Mouse (Mus musculus): ENCODE measurements around the gene Gm10428. TPM values are rescaled to one million over a fixed set of nuclear protein-coding genes. Genes with fewer than 3 reads are reported as not detected.
A peak's percentile ranks its signal among the peaks of the same experiment; 100 is the strongest.
"Not testable (repeated sequence)": the region's sequence is repeated elsewhere in the genome, so short reads cannot be mapped to it uniquely, and the experiment has no call there.

The Gm10428 gene
- polyA plus RNA-seq, 1 experiment from 2014 or later, result not detected

DNA sequence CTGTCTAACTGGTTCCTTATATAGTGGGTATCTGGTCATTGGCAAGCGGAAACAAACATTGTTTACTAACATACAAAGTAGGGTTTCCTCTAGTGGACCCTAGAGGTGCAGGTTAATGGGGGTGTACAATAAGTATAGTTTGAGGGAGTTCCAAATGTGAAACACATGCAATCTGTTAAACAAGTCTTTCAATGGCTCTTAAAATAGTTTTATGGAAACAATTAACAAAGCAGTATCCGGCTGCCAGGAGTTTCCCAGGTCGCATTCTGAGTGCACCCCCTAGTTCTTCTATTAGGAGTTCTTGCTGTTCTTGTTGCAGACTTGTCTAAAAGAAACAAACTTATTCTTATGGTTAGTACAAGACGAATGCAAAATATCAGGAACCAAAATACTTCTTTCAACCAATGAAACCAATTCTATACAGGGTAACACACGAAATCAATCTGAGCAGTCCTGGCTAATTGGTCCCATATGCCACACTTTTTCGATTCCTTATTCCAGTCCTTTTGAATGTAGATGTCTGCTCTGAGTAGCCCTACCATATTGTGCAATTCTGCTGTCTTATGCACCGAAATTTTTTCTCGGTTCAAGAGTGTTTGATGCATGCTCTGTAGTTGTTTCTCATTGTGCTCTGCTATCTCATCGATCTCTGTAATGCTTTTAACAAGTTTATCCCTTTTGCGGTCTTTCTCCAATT, 10.5 kb upstream of the Gm10428 start:
- 81% methylated on average over 10 of the region's 10 CpGs for WGBS
- H3K9ac ChIP-seq (replicated peaks; ENCODE audit: low read depth, low read length), result no peak overlapping the region
- ATAC-seq, result no peak
- no peak overlapping the region for H3K4me2 ChIP-seq (ENCODE audit: low read length)
- no peaks in the 10 kb centered on the region for H3K27me3 ChIP-seq (replicated peaks; ENCODE audit: control insufficient read depth, insufficient read depth, low read length)
- no peak overlapping the region for H3K4me3 ChIP-seq (replicated peaks; ENCODE audit: low read length)
- H3K9me3 ChIP-seq (ENCODE audit: control insufficient read depth, low read length), result no peaks in the 10 kb centered on the region
- H3K27ac ChIP-seq (ENCODE audit: low read length), result no peak overlapping the region
- no peaks in the 10 kb centered on the region for H3K36me3 ChIP-seq (ENCODE audit: control insufficient read depth, insufficient read depth)
- H3K4me1 ChIP-seq (replicated peaks; ENCODE audit: control insufficient read depth, insufficient read depth, low read length), result 0 out of 2 replicates have a peak, but pooled peaks cover 3% of the 10 kb centered on the region

DNA sequence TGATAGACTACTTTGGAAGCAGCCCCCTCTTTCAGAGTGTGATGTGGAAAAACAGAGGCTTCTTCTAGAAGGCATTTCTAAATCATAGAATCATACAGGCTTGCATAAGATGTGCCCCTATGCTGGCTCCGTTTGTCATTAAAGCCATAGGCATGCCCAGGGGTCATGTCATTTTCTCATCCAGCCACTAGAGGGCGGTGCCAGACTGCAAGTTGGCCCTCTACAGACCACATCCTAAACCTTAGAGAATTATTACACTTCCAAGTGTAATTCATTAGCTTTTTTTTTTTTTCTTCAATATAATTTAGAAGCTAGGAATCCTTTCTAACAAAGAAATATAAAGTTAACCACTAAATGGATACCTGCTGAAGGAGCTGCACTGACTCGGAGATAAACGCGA, 8.8 kb upstream of the Gm10428 start:
- ATAC-seq, result peak; percentile 72
- Histone ChIP-seq H3K4me3 (replicated peaks; ENCODE audit: low read length) (no peak overlapping the region), H3K36me3 (ENCODE audit: control insufficient read depth, insufficient read depth) (no peaks in the 10 kb centered on the region), H3K4me1 (replicated peaks; ENCODE audit: control insufficient read depth, insufficient read depth, low read length) (0 out of 2 replicates have a peak, but pooled peaks cover 3% of the 10 kb centered on the region), H3K27ac (ENCODE audit: low read length) (no peak overlapping the region), H3K9ac (replicated peaks; ENCODE audit: low read depth, low read length) (no peak overlapping the region), H3K27me3 (replicated peaks; ENCODE audit: control insufficient read depth, insufficient read depth, low read length) (0 out of 2 replicates have a peak, but pooled peaks cover 2% of the 10 kb centered on the region), H3K4me2 (ENCODE audit: low read length) (no peak overlapping the region), H3K9me3 (ENCODE audit: control insufficient read depth, low read length) (no peaks in the 10 kb centered on the region)
- WGBS, result 52% methylated on average over 5 of the region's 5 CpGs

DNA sequence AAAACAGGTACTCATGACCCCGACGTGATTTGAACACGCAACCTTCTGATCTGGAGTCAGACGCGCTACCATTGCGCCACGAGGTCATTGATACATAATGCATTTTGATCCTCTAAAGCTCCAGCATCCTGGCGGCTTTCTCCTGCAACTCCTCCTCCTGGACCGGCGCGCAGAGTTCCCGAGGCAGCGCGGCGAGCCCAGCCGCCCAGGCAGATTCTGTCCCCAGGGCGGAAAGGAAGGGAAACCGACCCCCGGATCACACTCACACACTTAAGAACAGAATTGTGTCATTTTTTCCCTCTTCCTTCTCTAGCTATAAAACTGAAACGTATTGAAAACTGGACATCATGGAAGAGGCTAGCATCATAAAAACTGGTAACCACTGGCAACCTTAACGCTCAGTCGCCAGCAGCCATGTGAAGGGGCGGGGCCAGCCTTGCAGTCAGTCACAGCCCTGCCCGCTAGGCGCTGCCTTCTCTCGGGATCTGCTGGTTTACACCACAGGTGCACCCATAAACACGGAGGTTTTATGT, 6.8 kb upstream of the Gm10428 start:
- peak overlapping the region; percentile 39 for H3K9ac ChIP-seq (replicated peaks; ENCODE audit: low read depth, low read length)
- H3K27me3 ChIP-seq (replicated peaks; ENCODE audit: control insufficient read depth, insufficient read depth, low read length), result 0 out of 2 replicates have a peak, but pooled peaks cover 2% of the 10 kb centered on the region
- H3K27ac ChIP-seq (ENCODE audit: low read length), result no peak overlapping the region
- 0 out of 2 replicates have a peak, but pooled peaks cover 3% of the 10 kb centered on the region for H3K4me1 ChIP-seq (replicated peaks; ENCODE audit: control insufficient read depth, insufficient read depth, low read length)
- H3K4me2 ChIP-seq (ENCODE audit: low read length), result peak overlapping the region; percentile 53
- H3K9me3 ChIP-seq (ENCODE audit: control insufficient read depth, low read length), result no peaks in the 10 kb centered on the region
- H3K36me3 ChIP-seq (ENCODE audit: control insufficient read depth, insufficient read depth), result no peaks in the 10 kb centered on the region
- peak; percentile 87 for ATAC-seq
- 2% methylated on average over 27 of the region's 27 CpGs for WGBS
- peak overlapping the region; percentile 38 for H3K4me3 ChIP-seq (replicated peaks; ENCODE audit: low read length)

DNA sequence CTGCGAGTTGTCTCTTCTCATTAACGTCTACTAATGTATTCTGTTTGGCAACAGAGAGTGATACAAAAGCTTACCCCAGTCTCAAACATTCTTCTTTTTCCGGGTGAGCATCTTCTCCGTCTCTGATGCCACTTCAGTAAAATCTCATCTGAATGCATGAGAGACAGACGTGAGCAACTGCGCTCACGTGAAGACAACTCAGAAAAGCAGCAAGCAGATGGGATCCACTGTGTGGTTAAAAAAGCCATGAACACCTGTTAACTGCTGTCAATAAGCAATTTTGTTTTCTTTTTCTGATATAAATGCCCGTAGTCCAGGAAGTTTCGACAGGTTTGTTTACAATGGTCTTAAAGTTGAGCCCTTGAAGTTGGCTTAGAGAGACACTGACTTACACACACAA, 5.7 kb upstream of the Gm10428 start:
- Histone ChIP-seq H3K9ac (replicated peaks; ENCODE audit: low read depth, low read length) (no peak overlapping the region), H3K9me3 (ENCODE audit: control insufficient read depth, low read length) (no peaks in the 10 kb centered on the region), H3K27me3 (replicated peaks; ENCODE audit: control insufficient read depth, insufficient read depth, low read length) (0 out of 2 replicates have a peak, but pooled peaks cover 2% of the 10 kb centered on the region), H3K4me3 (replicated peaks; ENCODE audit: low read length) (no peak overlapping the region), H3K4me1 (replicated peaks; ENCODE audit: control insufficient read depth, insufficient read depth, low read length) (0 out of 2 replicates have a peak, but pooled peaks cover 3% of the 10 kb centered on the region), H3K36me3 (ENCODE audit: control insufficient read depth, insufficient read depth) (no peaks in the 10 kb centered on the region), H3K4me2 (ENCODE audit: low read length) (no peak overlapping the region), H3K27ac (ENCODE audit: low read length) (no peak overlapping the region)
- 72% methylated on average over 9 of the region's 9 CpGs for WGBS
- ATAC-seq, result no peak

DNA sequence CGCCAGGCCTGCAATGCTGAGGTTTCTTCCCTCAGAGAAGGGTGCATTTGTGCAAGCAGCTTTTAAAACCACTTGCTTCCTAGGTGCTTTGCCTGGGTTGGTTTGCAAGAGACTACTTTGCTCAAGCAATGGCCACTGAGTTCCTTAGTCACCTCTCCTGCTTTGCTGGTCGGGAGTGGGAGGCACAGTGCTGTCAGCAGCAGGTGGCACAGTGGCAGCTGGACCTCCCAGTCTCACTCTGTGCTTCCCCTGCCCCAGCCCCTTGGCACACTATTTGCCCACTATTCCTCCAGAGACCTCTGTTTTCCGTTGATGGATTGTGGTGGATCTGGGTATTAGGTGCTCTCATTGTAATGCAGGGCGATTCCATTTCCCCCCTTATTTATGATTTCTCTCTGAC, 4.8 kb upstream of the Gm10428 start:
- H3K9me3 ChIP-seq (ENCODE audit: control insufficient read depth, low read length), result no peaks in the 10 kb centered on the region
- H3K4me3 ChIP-seq (replicated peaks; ENCODE audit: low read length), result no peak overlapping the region
- WGBS, result 79% methylated on average over 4 of the region's 4 CpGs
- 0 out of 2 replicates have a peak, but pooled peaks cover 2% of the 10 kb centered on the region for H3K27me3 ChIP-seq (replicated peaks; ENCODE audit: control insufficient read depth, insufficient read depth, low read length)
- H3K4me2 ChIP-seq (ENCODE audit: low read length), result no peak overlapping the region
- 0 out of 2 replicates have a peak, but pooled peaks cover 3% of the 10 kb centered on the region for H3K4me1 ChIP-seq (replicated peaks; ENCODE audit: control insufficient read depth, insufficient read depth, low read length)
- no peak for ATAC-seq
- no peak overlapping the region for H3K9ac ChIP-seq (replicated peaks; ENCODE audit: low read depth, low read length)
- no peaks in the 10 kb centered on the region for H3K36me3 ChIP-seq (ENCODE audit: control insufficient read depth, insufficient read depth)
- no peak overlapping the region for H3K27ac ChIP-seq (ENCODE audit: low read length)

DNA sequence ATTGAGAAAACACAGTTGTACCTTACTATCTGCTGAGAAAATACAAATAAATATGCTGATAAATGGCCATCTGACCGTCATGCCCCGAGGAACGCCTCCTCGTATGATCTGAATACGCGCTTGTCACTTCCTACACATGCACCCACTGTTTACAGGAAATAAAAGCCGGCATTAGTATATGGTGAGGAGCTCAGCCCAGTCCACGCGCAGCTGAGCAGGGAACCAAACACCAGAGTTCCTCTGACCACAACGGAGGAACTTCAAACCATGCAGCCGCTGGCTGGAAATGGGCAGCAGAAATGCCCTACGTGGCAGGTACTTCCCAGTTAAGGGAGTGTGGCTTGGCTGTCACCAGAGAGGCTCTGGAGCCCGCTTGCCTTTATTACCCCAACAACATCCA, 3.5 kb upstream of the Gm10428 start:
- WGBS, result 91% methylated on average over 13 of the region's 13 CpGs
- not testable (repeated sequence) for H3K36me3 ChIP-seq (ENCODE audit: control insufficient read depth, insufficient read depth)

DNA sequence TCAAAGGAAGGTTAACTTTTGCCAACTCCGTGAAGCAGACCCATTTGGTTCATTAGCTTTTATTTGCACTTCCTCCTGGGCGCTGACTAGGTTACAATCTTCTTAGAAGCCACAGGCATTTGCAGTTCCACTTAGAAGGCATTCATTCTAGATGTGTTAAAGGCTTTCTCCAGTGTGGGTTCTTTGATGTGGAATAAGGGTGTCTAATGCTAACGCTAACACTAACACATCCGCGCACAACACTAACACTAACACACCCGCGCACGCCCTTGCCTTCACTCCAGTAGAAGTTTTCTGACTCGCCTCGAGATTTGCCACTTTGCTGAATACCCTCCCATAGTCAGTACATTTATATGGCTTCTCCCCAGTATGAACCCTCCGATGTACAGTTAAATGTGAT, 709 bp upstream of the Gm10428 start:
- WGBS, result 56% methylated on average over 11 of the region's 11 CpGs
- H3K4me2 ChIP-seq (ENCODE audit: low read length), result no peak overlapping the region
- H3K27ac ChIP-seq (ENCODE audit: low read length), result no peak overlapping the region
- H3K4me3 ChIP-seq (replicated peaks; ENCODE audit: low read length), result no peak overlapping the region
- no peak for ATAC-seq
- H3K4me1 ChIP-seq (replicated peaks; ENCODE audit: control insufficient read depth, insufficient read depth, low read length), result peaks cover 3% of the 10 kb centered on the region
- 0 out of 2 replicates have a peak, but pooled peaks cover 2% of the 10 kb centered on the region for H3K27me3 ChIP-seq (replicated peaks; ENCODE audit: control insufficient read depth, insufficient read depth, low read length)
- no peak overlapping the region for H3K9ac ChIP-seq (replicated peaks; ENCODE audit: low read depth, low read length)
- H3K9me3 ChIP-seq (ENCODE audit: control insufficient read depth, low read length), result no peaks in the 10 kb centered on the region
- H3K36me3 ChIP-seq (ENCODE audit: control insufficient read depth, insufficient read depth), result no peaks in the 10 kb centered on the region

More for the DNA sequence above, 3.5 kb upstream of the Gm10428 start:
- not testable (repeated sequence) for H3K4me3 ChIP-seq (replicated peaks; ENCODE audit: low read length); H3K9me3 ChIP-seq (ENCODE audit: control insufficient read depth, low read length); H3K27me3 ChIP-seq (replicated peaks; ENCODE audit: control insufficient read depth, insufficient read depth, low read length); H3K27ac ChIP-seq (ENCODE audit: low read length); H3K9ac ChIP-seq (replicated peaks; ENCODE audit: low read depth, low read length); H3K4me1 ChIP-seq (replicated peaks; ENCODE audit: control insufficient read depth, insufficient read depth, low read length); H3K4me2 ChIP-seq (ENCODE audit: low read length); ATAC-seq

DNA sequence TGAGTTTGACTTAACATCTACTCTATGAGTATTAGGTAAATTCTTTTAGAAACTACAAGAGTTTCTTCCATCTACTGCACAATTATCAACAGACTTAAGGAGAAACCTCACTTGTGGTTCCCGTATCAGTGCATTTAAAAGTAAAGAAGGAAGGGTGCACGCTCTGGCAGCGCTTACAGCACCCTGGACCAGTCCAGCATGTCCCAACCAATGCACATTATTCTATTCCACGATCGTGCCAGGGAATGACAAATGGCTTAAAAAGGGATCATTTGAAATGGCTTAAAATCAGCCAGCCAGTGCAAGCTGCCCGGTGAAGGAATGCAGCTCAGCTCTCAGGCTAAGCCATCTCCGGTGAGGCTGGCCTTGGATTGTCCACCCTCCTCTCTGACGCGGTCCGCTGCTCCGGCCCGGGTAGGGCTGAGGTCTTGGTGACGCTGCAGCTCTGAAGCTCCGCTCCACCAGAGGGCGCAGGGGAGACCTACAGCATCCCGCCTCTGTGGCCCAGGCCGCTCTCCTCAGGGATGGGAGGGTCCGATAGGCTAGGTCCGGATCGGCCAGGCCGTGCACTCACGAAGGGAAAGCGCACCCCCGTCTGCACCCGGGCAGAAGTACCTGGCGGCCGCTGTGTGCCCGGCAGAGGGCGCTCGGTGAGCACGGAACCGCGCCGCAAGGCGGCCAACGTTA, 3.7 kb downstream of the Gm10428 start:
- peak; percentile 99 for ATAC-seq
- Histone ChIP-seq H3K4me3 (replicated peaks; ENCODE audit: low read length) (peak overlapping the region; percentile 49), H3K27ac (ENCODE audit: low read length) (no peak overlapping the region), H3K4me2 (ENCODE audit: low read length) (peak overlapping the region; percentile 69), H3K9ac (replicated peaks; ENCODE audit: low read depth, low read length) (peak overlapping the region; percentile 65), H3K9me3 (ENCODE audit: control insufficient read depth, low read length) (no peaks in the 10 kb centered on the region), H3K27me3 (replicated peaks; ENCODE audit: control insufficient read depth, insufficient read depth, low read length) (no peaks in the 10 kb centered on the region), H3K36me3 (ENCODE audit: control insufficient read depth, insufficient read depth) (no peaks in the 10 kb centered on the region), H3K4me1 (replicated peaks; ENCODE audit: control insufficient read depth, insufficient read depth, low read length) (peaks cover 5% of the 10 kb centered on the region)
- 6% methylated on average over 36 of the region's 36 CpGs for WGBS

DNA sequence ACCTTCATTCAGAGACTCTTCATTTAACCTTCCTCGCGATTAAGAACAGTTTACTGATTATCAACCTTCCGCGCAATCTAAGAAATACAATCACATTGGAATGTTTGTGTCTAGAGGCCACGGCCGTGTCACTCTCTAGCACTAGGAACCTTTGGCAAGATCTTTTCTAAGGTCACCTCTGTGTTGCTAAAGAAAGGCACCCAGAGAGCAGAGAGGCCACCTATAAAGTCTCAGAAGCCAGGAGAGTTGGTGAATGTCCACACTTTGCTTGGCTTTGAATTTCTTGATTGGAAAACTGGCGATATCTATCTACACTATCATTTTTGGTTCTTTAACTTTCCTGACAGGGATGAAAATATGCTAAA, 4.2 kb downstream of the Gm10428 start:
- peak overlapping the region; percentile 49 for H3K4me3 ChIP-seq (replicated peaks; ENCODE audit: low read length)
- peak overlapping the region; percentile 65 for H3K9ac ChIP-seq (replicated peaks; ENCODE audit: low read depth, low read length)
- H3K4me1 ChIP-seq (replicated peaks; ENCODE audit: control insufficient read depth, insufficient read depth, low read length), result peaks cover 5% of the 10 kb centered on the region
- no peaks in the 10 kb centered on the region for H3K36me3 ChIP-seq (ENCODE audit: control insufficient read depth, insufficient read depth)
- H3K27ac ChIP-seq (ENCODE audit: low read length), result no peak overlapping the region
- peak overlapping the region; percentile 69 for H3K4me2 ChIP-seq (ENCODE audit: low read length)
- no peaks in the 10 kb centered on the region for H3K27me3 ChIP-seq (replicated peaks; ENCODE audit: control insufficient read depth, insufficient read depth, low read length)
- peak; percentile 47 for ATAC-seq
- 6% methylated on average over 7 of the region's 7 CpGs for WGBS
- no peaks in the 10 kb centered on the region for H3K9me3 ChIP-seq (ENCODE audit: control insufficient read depth, low read length)
